Mouse (Mus musculus) spleen, postnatal 0 days (tissue): ENCODE measurements around the gene Spata31d1c. TPM values are rescaled to one million over a fixed set of nuclear protein-coding genes. Genes with fewer than 3 reads are reported as not detected.

Experiments used
- polyA plus RNA-seq: library from polyadenylated mRNA; unstranded; fragments of >200 nt; fragmentation: Nextera tagmentation; extraction: Ambion mirVana; gene quantifications from 2 replicates; pipeline ENCODE4 v1.2.1, GENCODE M21; 2015

Spata31d1c gene
- polyA plus RNA-seq: not detected in 2 replicates

DNA sequence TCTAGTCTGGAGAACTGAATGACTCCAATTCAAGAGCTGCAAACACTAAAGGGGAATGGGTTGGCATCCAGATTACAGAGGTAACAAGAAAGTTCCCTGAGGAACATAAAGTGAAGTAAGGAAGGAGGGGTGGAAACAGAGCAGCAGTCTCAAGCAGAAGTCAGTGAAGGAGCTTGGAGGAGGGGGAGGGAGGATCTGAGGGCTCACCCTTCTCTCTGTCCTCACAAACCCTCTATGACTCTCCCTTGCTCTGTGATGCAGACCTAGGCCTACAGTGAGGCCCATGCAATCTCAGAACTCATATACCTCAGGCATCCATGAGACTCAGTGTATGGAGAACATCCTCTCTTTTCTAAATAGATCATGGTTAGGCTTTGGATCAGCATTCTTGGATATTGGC, at the start of gene Spata31d1c:
Gene Spata31d1c, plus strand, starts transcription at position 301 of the 400 bp plus-strand sequence.

DNA sequence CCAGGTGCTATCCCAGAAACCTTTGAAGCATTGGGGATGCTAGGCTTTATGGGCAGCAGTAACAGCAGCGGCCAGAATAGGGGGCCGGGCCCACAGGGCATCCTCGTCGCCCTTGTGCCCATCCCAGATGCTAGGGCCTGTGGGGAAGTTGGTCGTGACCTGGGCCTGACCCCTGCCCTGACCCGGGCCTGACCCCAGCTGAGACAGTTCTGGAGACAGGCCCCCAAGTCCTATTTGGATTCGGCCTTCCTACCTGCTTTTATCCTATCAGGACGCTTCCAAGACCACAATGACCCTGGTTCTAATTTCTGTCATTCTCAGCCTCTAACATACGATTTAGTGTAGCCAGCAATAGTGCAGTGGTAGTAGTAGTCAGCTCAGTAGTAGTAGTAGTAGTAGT, 19.8 kb downstream of the Spata31d1c start, which contains the start of gene Prss47:
Gene Prss47, minus strand, starts transcription at position 101 of the 400 bp plus-strand sequence.

Other genes with a start within 250 kb of the Spata31d1c start
- gene Cntnap3, start 129.1 kb upstream of the Spata31d1c start, polyA plus RNA-seq: 0.06 TPM in 1 of 2 replicates, not detected in the other
- not detected in 2 replicates for gene Spata31, start 115.7 kb upstream of the Spata31d1c start, polyA plus RNA-seq
- gene Prss47, start 19.7 kb downstream of the Spata31d1c start, polyA plus RNA-seq: not detected in 2 replicates
- gene Mfsd14b, start 79.9 kb downstream of the Spata31d1c start, polyA plus RNA-seq: 52.5 and 57.4 TPM in 2 replicates
- not detected in 2 replicates for gene Olfr465-ps1, start 105.0 kb downstream of the Spata31d1c start, polyA plus RNA-seq
- gene Olfr466, start 117.2 kb downstream of the Spata31d1c start, polyA plus RNA-seq: not detected in 2 replicates
- not detected in 2 replicates for gene Nlrp4f, start 172.9 kb downstream of the Spata31d1c start, polyA plus RNA-seq
- gene Gm10775, start 226.5 kb downstream of the Spata31d1c start, polyA plus RNA-seq: not detected in 2 replicates
- 7.3 and 7.5 TPM in 2 replicates for gene Zfp369, start 245.8 kb downstream of the Spata31d1c start, polyA plus RNA-seq